Mouse (Mus musculus) left cerebral cortex, postnatal 14 days (tissue): Measurements from ENCODE around the gene Zfp36l3. TPM values are rescaled to one million over a fixed set of nuclear protein-coding genes. Genes with fewer than 3 reads are reported as not detected.
"Not testable (repeated sequence)": the region's sequence is repeated elsewhere in the genome, so short reads cannot be mapped to it uniquely, and the experiment has no call there.

Experiments
- DNase-seq, 2 experiments: peaks; one replicate each; pipeline ENCODE4 v3.0.0; 2021 to 2022; ENCODE audit warnings: low spot score in 2 of 2, mixed read lengths in 1 of 2
- intact Hi-C: fragments of 180-260 bp; cut with DNase I; formaldehyde crosslinking; loops from one replicate; pipeline ENCODE4 v1.15.1; 2025
- long read RNA-seq, 2 experiments: library from polyadenylated mRNA; stranded (forward); transcript quantifications; one replicate each; pipeline ENCODE4 v2.0.0; 2021
- total RNA-seq, 2 experiments: library from RNA; stranded (reverse); gene quantifications; 2 replicates each; pipeline ENCODE4 v1.2.3; 2021

The Zfp36l3 gene
- not detected for total RNA-seq
- long read RNA-seq, experiment 1 = 0 reads
- long read RNA-seq, experiment 2 = 0 reads

DNA sequence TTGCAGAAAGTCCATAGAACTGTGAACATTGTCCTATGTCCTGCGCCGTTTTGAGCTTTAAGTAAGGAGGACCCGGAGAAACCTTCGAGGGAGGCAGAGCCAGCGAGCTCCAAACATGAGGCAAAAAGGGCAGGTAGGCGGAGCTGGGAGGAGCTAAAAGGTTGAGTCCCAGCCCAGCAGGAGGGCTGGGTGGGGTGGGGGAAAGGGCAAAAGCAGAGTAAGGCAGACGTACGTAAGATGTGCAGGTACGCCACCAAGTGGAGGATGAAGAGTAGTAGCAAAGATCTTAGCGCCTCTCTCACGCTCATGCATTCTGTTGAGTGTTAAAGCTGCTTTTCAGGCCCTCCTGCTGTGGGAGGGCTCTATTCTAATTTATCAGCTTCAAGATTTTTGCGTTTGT lies at the start of gene Zfp36l3:
Gene Zfp36l3, minus strand, starts transcription at position 119 of the 400 bp plus-strand sequence.
- intact Hi-C loops = no loop called here
- no peak for DNase-seq

DNA sequence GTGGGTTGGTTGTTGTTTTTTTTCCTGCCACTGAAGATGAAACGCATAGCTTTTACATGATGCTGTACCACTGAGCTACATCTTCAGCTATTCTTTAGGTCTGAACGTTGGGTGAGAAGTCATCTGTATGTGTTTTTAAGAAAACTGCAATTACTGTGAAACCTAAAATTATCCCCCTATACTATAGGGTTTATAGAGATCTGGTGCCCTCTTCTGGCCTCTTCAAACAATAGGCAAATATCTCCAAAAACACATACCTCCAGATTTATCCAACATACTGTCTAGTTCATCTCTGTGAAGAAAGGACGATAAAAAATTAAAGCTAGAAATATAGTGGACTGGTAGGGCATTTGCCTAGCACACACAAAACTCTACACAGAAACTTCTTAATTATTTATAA lies 22.9 kb upstream of the Zfp36l3 start:
- peak; percentile 3 to 7 for DNase-seq
- intact Hi-C loops = no loop called here

DNA sequence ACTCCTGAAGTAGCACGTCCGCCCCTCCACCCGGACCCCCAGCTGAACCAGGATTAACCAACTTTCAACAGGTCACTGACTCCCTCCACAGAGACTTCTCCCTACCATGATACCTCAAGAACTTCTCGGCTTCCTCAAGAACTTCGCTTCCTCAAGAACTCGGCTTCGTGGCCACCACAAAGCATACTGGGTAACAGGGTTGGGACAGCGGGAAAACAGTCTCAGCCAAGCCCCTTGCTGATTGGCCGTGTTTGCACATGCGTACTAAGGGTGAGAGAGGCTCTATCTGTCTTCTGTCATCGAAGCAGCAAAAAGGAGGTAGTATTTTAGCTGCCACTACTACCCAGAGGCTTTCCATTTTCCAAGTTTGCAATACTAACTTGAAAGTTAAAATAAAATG lies 21.3 kb upstream of the Zfp36l3 start, which contains the start of gene Xlr:
Gene Xlr, minus strand, starts transcription at position 188 of the 400 bp plus-strand sequence.
- intact Hi-C loops, DNase-seq: not testable (repeated sequence)

DNA sequence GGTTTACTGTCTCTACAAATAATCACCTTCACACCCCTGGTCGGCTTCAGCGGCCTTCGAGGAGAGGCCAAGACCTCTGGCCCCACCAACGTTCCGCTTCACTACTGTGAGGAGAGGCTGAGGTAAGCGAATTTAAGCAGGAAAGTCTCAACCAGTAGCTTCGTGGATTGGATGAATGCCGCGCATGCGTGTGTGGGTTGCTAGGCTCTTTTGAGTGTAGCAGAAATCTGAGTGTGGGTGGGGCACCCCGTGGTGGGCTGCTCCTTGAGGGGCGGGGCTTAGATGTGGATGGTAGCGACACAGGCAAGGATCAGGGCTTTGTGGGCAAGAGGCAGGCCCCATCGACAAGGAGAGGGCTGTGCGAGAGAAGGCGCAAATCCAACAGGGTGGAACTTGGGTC lies 18.5 kb downstream of the Zfp36l3 start, which contains the start of gene 1700013H16Rik:
Gene 1700013H16Rik, minus strand, starts transcription at position 96 of the 400 bp plus-strand sequence.
- intact Hi-C loops = no loop called here
- no peak for DNase-seq

DNA sequence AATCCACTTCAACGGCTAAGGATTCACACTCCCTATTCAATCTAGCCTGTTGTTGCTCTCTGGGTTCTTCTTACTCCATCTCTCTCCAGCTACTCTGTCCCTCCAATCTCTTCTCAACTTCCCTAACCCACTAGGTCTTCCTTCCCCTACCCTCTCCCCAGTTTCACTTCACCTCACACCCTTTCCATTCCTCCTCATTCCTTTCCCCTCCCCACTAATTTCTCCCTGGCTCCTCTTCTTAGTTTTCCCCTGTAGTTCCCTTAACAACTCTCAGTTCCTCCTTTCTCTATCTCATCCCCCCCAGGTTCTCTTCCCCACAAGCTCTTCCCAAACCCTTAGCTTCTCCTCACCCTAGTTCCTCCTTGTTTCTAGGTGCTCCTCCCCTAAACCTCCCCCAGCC lies 23.3 kb downstream of the Zfp36l3 start:
- no peak for DNase-seq
- intact Hi-C loops = no loop called here

DNA sequence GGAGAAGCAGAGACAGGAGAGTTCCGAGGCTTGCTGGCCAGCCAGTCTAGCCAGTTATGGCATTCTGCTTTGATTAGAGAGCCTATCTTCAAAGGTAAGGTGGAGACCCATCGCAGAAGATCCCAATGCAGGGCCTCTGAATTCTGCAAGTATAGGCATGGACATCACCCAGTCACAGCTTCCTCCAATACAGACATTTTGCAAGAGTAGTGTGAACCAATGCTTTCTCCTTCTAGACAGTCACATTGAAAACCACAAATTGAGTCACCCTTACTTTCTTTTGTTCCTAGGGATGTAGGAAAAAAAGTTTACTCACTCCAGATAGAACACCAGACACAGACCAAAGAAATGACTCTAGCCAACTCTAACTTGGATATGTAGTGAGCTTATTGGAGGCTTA lies 47.2 kb downstream of the Zfp36l3 start:
- intact Hi-C loops = no loop called here
- DNase-seq = no peak

DNA sequence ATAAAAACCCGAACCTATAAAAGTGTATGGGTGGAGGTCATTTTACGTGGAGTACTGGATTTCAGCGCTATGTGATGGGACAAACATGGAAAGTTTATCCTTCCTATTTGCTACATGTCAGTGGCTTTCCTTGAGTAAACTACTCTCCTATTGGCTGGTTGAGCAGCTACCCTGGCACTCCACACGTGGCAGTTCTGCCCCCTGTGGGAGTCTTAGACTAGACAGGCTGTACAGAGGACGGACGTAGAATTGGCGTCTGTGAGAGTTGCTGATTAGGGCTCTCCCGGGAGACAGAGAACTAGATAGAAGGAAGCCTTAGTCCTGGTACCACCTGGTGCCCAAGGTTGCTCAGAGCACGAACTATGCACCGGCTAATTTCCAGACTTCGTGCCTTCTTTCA lies 51.6 kb downstream of the Zfp36l3 start, which contains the start of gene 4930502E18Rik:
Gene 4930502E18Rik, plus strand, starts transcription at position 231 of the 400 bp plus-strand sequence.
- DNase-seq = no peak
- intact Hi-C loops = no loop called here

Other genes with a start within 250 kb of the Zfp36l3 start
- 100 to 1,000 TPM; 181 to 186 TPM for gene Rtl8c, start 168.4 kb downstream of the Zfp36l3 start, total RNA-seq
- not detected for gene Gm14597, start 167.4 kb downstream of the Zfp36l3 start, total RNA-seq
- gene Rtl8a, start 132.7 kb downstream of the Zfp36l3 start, total RNA-seq = 100 to 1,000 TPM; 275 to 356 TPM
- gene Rtl8b, start 106.0 kb downstream of the Zfp36l3 start, total RNA-seq = 100 to 1,000 TPM; 269 to 272 TPM
- gene 4930502E18Rik, start 51.6 kb downstream of the Zfp36l3 start, total RNA-seq = under 1 TPM in 1 of 2 experiments, not detected in 1; 0.24 TPM
- not detected for gene 1700013H16Rik, start 18.6 kb downstream of the Zfp36l3 start, total RNA-seq
- 1 to 10 TPM in 1 of 2 experiments, under 1 TPM in 1; 0.57 to 1.7 TPM for gene Xlr, start 21.3 kb upstream of the Zfp36l3 start, total RNA-seq